Mouse (Mus musculus) lung, embryonic 15.5 days (tissue): Measurements from ENCODE around the gene Spag17. TPM values are rescaled to one million over a fixed set of nuclear protein-coding genes. Genes with fewer than 3 reads are reported as not detected.

Source experiments
- ATAC-seq: fragments of 200-750 bp; cut with Nextera tagmentation; 2 replicates; pipeline ENCODE4 v1.8.0; 2017; ENCODE audit warnings: moderate number of reproducible peaks, borderline replicate concordance; ENCODE audit not compliant: low FRiP score, low TSS enrichment; ENCODE audit errors: extremely low read depth
- H3K27ac ChIP-seq: fragments of 300-500 bp; sonication (generic); 2 replicates; pipeline ENCODE4 v1.5.1; 2015; ENCODE audit warnings: moderate library complexity, mild to moderate bottlenecking, inconsistent platforms
- H3K27me3 ChIP-seq: fragments of 300-500 bp; sonication (generic); 2 replicates; pipeline ENCODE4 v1.6.1; 2015; ENCODE audit warnings: inconsistent platforms
- H3K36me3 ChIP-seq: fragments of 300-500 bp; sonication (generic); 2 replicates; pipeline ENCODE4 v1.6.1; 2015; ENCODE audit warnings: inconsistent platforms
- H3K4me1 ChIP-seq: fragments of 300-500 bp; sonication (generic); 2 replicates; pipeline ENCODE4 v1.6.1; 2015; ENCODE audit warnings: inconsistent platforms
- H3K4me2 ChIP-seq: fragments of 300-500 bp; sonication (generic); 2 replicates; pipeline ENCODE4 v1.6.1; 2015; ENCODE audit warnings: inconsistent platforms, mild to moderate bottlenecking, moderate library complexity
- H3K4me3 ChIP-seq: fragments of 300-500 bp; sonication (generic); 2 replicates; pipeline ENCODE4 v1.5.1; 2015; ENCODE audit warnings: mild to moderate bottlenecking, inconsistent platforms
- H3K9ac ChIP-seq: fragments of 300-500 bp; sonication (generic); 2 replicates; pipeline ENCODE4 v1.6.1; 2015; ENCODE audit warnings: inconsistent platforms
- H3K9me3 ChIP-seq: fragments of 300-500 bp; sonication (generic); 2 replicates; pipeline ENCODE4 v1.6.1; 2016; ENCODE audit warnings: inconsistent platforms
- WGBS: fragments of 180-500 bp; shearing (Covaris S2); methylation state at CpG from one replicate; pipeline ENCODE4 v1.1.7; 2015; 5-methylcytosine and 5-hydroxymethylcytosine counted together
- polyA plus RNA-seq: library from polyadenylated mRNA; unstranded; fragments of >200 nt; fragmentation: Nextera tagmentation; extraction: Ambion mirVana; gene quantifications from 2 replicates; pipeline ENCODE4 v1.2.1, GENCODE M21; 2015

Spag17 gene
- polyA plus RNA-seq, 1 experiment from 2014 or later: 4.0 TPM

DNA sequence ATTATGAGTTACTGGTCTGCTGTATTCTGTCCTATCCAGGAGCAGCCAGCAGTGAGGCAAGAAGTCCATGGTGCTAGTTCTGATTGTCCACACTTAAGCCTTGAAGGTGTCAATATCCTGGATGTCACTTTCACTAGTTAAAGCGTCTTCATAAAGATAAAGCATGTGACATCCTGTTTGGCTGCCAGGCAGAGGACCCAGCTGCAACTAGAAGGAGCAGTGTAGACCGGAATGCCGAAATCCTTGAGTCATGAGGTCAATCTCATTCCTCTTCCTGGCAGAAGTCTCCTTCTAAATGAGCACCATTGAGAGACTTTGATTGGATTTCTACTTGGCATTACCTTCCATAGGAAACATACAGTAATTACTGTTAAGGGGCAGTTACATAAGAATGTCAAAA is 295.3 kb downstream of the Spag17 start:
- Histone ChIP-seq H3K36me3 (peaks cover 19% of the 10 kb centered on the region), H3K4me2 (no peak overlapping the region), H3K4me1 (no peaks in the 10 kb centered on the region), H3K27ac (no peak overlapping the region), H3K4me3 (no peak overlapping the region), H3K27me3 (no peaks in the 10 kb centered on the region), H3K9ac (no peak overlapping the region), H3K9me3 (no peaks in the 10 kb centered on the region)
- no peak for ATAC-seq
- WGBS: 52% methylated on average over 3 of the region's 3 CpGs

DNA sequence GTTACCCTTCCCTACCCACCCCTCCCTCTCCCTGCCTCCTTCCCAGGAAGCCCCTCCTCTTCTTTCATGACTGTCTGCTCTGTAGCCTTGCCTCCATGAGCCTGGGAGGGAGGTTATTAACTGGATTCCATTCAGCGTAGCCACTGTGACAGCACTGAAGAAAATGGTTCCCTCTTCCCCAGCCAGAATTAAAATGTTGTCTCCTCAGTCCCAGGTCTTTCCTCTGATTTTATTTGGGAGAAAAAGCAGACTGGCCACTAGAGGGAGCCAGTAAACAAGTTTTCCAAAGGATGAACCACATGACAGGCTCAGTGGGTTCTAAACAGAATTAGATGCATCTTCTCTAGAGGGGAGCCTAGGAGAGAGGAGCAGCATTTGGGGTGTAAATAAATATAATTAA is 304.2 kb downstream of the Spag17 start:
- Histone ChIP-seq H3K9ac (no peak overlapping the region), H3K27me3 (no peaks in the 10 kb centered on the region), H3K9me3 (no peaks in the 10 kb centered on the region), H3K4me2 (no peak overlapping the region), H3K4me1 (no peaks in the 10 kb centered on the region), H3K4me3 (no peak overlapping the region), H3K36me3 (peaks cover 13% of the 10 kb centered on the region), H3K27ac (no peak overlapping the region)
- WGBS: 46% methylated on average over 1 of the region's 1 CpGs
- ATAC-seq: no peak; the same call in 1 of the 2 replicates

DNA sequence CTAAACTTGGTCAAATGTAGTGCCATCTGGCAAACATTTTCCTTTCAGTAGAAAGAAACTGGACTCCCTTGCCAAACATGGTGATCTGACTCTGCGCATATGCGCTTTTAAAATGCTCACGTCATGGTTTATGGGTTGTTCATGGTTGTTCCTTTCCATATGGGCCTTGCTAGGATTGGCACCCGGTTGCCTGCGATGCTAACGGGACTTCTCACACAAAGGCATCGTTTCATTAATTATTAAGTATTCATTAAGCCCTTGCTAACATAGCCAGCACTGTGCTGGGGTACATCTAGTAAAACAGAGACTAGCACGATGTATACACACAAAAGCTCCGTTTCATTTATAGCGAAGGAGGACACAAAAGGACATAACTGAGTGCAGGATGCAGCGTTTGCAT is 304.7 kb downstream of the Spag17 start:
- WGBS: 87% methylated on average over 11 of the region's 11 CpGs
- Histone ChIP-seq H3K9ac (no peak overlapping the region), H3K4me3 (no peak overlapping the region), H3K4me2 (no peak overlapping the region), H3K27me3 (no peaks in the 10 kb centered on the region), H3K27ac (no peak overlapping the region), H3K4me1 (no peaks in the 10 kb centered on the region), H3K9me3 (no peaks in the 10 kb centered on the region), H3K36me3 (peaks cover 13% of the 10 kb centered on the region)
- no peak for ATAC-seq
